Mouse (Mus musculus) layer of hippocampus, adult 2 months (tissue): ENCODE measurements at regions not wholly inside any gene's neighbourhood (a gene's known extent, or its start where the extent isn't known, plus 50 kb on each side); places are given as distances from the start of the nearest gene placed in this dataset.

ENCODE experiments used
- DNase-seq, 2 experiments: peaks; one replicate each; pipeline ENCODE4 v3.0.0; 2022; ENCODE audit warnings: low spot score in 2 of 2
- H3K27ac ChIP-seq: fragments of 200-600 bp; 2 replicates; pipeline ENCODE4 v1.8.1; 2022
- H3K4me3 ChIP-seq: fragments of 200-600 bp; 2 replicates; pipeline ENCODE4 v1.8.1; 2022; ENCODE audit warnings: mild to moderate bottlenecking
- CTCF ChIP-seq: fragments of 200-600 bp; conservative IDR thresholded peaks from 2 replicates; pipeline ENCODE4 v1.8.1; 2022; ENCODE audit warnings: antibody characterized with exemption, mild to moderate bottlenecking, moderate library complexity

- no peak for DNase-seq
- H3K27ac ChIP-seq = no peak overlapping the region
- no peak for TF ChIP-seq CTCF
- H3K4me3 ChIP-seq = no peak overlapping the region
Measured at GRCm38 (mm10) chr2:48211804-48212203, 602.1 kb upstream of the Acvr2a start.

- peak; percentile 1 to 21 for DNase-seq
- Histone ChIP-seq H3K27ac (no peak overlapping the region), H3K4me3 (no peak overlapping the region)
- TF ChIP-seq CTCF = no peak
Measured at GRCm38 (mm10) chr2:48220771-48221170, 593.1 kb upstream of the Acvr2a start.

GRCm38 (mm10) chr2:48223084-48223799, 590.7 kb upstream of the Acvr2a start:
- Histone ChIP-seq H3K27ac (no peak overlapping the region), H3K4me3 (no peak overlapping the region)
- TF ChIP-seq CTCF = no peak
- DNase-seq = no peak

DNA sequence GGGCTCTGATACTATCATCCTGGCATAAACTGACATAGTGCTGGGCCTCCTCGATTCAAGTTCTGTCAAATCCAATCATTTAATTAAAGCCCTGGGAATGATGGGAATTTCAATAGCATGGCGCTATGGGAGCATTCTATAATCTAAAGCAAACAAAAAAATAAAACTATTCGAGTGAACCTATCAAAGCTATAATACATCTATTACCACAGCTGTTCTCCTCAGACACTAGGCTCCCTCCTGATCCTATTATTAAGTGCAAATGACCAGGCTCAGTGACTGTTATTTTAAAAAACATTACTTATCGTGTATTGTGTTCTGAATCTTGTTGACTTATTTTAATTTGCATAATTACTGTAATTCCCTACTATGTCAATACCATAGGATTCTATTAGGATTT, 563.7 kb upstream of the Acvr2a start:
- no peak for DNase-seq
- Histone ChIP-seq H3K27ac (no peak overlapping the region), H3K4me3 (no peak overlapping the region)
- TF ChIP-seq CTCF = no peak

- Histone ChIP-seq H3K27ac (no peak overlapping the region), H3K4me3 (no peak overlapping the region)
- DNase-seq = no peak
- no peak for TF ChIP-seq CTCF
Measured at GRCm38 (mm10) chr2:48260299-48260698, 553.6 kb upstream of the Acvr2a start.
